Mouse (Mus musculus) brain, embryonic 18.5 days (tissue): ENCODE results near the gene Trp53tg5.

Experiments used
- DNase-seq: peaks from one replicate; pipeline ENCODE4 v3.0.0-alpha.2; 2012; ENCODE audit warnings: low read depth, low spot score

The Trp53tg5 gene

DNA sequence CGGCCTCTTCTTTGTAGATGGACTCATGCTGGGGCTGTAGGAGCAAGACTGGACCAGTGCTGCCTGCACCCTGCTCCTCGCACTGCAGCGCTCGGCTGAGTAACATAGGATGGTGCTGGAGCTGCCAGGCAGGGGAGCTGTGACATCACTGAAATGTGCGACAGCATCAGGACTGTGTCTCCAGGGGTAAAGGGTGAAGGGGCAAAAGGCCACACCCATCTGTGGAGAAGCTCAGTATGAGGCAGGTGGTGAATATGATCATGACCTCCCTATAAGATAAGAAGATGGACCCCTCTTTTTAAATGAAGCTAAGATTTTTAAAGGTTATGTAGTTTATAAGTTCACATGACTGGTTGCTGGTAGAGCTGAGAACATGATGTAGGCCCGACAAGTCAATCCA is at the start of gene Trp53tg5:
TSS of gene Trp53tg5 (minus strand) at position 101 of the 400 bp plus-strand sequence.
- no peak for DNase-seq

DNA sequence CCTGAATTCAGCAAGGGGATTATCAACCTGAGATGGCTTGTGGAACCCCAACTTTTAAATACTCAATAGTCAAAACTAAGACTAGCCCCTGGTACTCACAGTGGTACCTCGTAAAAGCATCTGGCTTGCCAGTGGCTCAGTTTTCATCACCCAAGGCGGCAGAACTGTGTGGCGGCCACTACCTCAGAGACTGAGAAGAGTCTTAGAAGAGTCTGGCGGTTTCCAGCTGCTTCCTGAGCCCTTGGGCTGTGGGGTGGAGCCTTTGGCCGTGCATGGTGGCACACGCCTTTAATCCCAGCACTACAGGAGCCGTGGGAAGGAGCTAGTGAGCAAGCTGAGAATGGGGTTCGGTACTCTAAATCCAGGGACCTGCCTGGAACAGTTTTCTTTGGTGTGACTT is 48.8 kb upstream of the Trp53tg5 start:
- no peak for DNase-seq

DNA sequence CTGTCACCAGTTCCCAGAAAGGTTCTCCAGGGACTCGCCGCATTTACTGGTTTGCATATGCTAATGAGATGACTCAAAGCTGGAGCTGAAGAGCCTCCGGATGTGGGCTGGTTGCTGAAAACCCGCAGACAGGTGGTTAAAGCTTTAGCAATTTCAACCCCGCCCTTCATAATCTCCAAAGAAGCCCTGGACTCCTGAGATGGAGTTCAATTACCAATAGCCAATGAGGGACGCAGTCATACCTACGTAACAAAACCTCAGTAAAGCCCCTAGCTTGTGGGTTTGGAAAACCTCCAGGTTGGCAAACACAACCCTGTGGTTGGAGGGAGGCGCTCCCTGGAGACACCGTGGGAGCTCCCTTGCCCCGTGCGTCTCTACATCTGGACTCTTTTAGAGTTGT is 48.3 kb upstream of the Trp53tg5 start:
- no peak for DNase-seq

DNA sequence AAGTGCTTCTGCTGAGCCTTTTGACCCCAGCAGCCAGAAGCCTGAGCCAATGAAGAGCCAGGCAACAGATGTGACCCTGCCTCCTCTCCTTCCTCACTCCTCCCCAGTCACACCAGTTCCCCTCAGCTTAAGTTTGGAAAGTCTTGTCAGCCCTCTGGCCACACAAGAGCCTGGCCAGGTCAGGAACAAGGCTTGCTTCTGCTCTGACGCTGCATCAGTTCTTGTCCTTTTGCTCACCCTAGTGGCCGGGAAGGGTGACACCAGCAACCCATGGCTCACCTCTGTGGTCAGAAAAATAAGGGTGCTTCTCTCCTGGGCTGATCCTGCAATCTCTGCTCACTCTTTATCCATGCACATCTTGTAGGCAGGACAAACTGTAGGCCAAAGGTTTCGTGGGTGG is 47.3 kb upstream of the Trp53tg5 start:
- DNase-seq, result no peak

DNA sequence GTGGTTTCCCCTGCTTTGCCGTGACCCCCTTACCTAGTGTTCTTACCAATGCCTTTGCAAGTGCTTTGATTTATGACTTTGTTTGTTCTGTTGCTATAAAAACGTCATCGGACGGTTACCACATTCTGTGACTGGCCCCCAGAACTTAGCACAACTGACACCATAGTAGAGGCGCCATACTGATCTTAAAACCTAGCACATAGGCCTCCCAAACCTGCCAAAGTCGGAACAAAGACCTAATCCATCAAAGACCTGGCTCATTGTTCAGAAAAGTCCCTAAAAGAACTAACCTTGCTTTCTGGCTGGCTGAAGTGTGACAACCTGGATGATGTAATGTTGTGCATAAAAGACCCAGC is 45.6 kb upstream of the Trp53tg5 start:
- no peak for DNase-seq

DNA sequence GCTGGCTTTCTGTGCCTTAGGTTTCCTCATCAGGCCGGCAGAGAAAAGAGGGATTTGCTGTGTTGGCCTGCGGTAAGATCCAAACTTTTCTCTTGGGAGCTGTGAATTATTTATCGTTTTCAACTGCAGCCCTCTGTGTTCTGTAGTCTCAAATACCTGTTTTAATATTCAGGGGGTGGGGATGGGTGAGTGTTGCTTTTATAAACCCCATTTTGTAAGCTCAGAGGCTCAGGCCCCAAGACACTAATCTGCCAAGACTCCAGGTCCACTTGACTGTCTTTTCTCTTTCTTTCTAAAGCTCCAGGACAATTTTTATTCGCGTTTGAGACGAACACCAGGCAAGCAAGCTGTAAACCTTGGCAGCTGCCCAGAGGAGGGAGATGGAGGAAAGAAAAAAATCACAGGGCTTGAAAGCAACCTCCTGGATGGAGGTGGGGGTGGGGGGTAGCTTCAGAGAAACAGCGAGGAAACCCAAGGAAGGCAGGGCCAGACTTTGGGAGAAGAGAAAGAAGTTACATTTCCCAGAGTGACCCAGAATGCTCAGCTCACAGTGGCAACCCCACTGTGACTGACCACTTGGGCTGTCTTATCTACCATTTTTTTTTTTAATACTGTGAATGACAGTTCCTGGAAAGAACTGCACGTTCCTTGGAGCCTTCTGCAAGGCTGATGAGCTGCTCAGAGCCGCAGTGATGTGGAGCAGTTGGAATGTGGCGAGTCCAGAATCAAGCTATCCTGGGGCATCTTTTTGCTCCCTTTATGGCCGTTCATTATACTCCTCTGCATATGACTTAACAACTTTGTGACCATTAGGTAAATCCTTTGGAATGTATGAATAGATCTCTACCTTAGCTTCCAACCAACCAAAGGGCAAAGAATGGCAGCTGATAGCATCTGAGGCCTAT is 45.0 kb upstream of the Trp53tg5 start:
- DNase-seq, result no peak

DNA sequence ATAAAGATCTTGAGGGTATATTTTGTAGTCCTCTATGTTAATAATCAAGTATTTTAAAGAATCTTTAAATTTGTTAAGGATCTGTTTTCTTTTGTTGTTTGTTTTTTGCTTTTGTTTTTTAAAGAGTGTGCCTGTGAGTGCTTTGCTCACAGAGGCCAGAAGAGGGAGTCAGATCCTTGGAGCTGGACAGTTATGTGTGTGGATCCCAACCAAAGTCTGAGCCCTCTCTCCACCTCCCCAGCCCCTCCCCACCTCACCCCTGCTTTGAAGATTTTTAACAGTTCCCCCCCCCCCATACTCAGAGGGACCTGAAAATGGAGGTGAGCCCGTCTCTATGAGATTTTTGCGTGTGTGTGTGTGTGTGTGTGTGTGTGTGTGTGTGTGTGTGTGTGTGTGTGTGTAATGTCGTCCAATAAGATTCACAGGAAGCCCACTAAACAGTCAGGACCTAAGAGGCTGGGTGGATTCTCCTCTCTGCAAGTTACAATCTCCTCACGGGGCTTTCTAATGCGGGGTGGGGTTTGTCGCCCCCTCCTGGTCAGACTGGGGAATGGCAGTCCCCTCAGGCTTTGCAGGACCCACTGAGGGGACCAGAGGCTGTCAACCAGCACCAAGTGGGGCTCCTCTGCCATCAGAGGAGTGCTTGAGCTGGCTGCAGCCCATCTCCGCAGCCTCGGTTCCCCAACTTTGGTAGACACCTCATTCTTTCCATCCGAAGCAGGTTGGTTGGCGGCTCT is 44.1 kb upstream of the Trp53tg5 start:
- DNase-seq, result no peak

DNA sequence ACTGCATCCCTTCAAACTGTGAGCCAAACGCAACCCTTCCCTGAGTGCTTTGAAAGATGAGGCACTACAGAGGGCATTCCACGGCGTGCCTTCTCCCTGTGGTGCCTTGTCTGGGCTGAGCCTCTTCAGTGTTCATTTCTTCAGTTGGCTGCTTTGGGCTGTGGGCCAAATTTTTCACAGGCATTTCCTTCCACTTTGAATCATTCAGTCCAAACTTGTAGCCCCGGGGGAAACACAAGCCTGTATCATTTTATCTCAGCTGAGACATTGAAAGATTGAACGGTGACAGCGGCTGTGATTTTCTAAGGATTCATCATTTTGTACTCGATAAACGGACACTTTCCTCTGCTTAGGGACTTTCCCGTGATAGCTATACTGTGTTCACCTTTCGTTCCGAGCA is 43.1 kb upstream of the Trp53tg5 start:
- no peak for DNase-seq

DNA sequence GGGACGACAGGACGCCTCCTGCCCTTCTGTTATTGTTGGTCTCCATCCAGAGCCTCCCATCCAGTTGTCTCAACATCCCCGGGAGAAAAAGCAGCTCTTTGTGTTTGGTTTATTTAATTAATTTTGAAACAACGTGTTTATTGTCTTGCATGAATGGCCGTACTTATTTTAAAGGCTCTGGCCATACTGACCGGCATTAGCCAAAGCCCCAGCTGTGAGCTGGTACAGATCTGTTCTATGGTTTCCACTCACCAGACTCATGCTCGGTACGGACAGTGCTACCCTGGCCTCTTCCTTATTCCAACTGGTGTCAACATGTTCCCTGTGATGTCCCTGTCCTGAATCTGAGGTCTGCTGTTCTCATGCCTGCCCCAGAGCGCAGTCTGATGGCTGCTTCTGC is 42.4 kb upstream of the Trp53tg5 start:
- DNase-seq, result no peak

DNA sequence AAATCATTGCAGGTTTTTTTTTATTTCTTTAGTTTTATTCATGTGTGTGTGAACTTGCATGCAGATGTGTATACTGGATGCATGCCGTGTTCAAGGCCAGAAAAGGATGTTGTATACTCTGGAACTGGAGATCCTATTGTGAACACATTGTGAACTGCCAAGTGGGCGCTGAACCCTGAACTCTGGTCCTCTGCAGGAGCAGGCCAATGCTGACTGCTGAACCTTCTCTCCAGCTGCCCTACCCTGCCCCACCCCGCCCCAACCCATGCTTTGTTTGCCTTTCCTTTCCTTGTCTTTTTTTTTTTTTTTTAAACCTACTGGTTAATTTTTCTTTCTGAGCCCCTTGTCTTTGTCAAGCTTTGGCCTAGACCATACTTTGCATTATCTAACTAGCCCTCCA is 41.4 kb upstream of the Trp53tg5 start:
- no peak for DNase-seq

DNA sequence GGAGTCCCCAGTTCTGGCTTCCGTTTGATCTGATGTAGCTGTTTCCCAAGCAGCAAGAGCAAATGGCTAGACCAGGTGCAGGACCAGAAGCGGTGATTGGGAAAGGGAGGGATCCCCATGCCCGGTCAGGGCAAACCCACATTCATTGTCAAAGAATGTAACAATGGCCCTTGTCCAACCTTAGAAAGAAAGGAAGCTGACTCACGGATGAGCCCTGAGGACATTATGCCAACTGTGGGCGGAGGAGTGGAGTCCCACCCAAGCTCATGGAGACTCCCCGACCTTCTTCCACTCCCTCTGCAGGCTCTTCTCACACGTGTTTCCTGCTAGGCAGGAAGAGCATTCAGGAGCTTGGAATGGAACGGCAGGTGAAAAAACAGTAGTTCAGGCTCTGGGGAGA is 39.9 kb upstream of the Trp53tg5 start:
- no peak for DNase-seq

DNA sequence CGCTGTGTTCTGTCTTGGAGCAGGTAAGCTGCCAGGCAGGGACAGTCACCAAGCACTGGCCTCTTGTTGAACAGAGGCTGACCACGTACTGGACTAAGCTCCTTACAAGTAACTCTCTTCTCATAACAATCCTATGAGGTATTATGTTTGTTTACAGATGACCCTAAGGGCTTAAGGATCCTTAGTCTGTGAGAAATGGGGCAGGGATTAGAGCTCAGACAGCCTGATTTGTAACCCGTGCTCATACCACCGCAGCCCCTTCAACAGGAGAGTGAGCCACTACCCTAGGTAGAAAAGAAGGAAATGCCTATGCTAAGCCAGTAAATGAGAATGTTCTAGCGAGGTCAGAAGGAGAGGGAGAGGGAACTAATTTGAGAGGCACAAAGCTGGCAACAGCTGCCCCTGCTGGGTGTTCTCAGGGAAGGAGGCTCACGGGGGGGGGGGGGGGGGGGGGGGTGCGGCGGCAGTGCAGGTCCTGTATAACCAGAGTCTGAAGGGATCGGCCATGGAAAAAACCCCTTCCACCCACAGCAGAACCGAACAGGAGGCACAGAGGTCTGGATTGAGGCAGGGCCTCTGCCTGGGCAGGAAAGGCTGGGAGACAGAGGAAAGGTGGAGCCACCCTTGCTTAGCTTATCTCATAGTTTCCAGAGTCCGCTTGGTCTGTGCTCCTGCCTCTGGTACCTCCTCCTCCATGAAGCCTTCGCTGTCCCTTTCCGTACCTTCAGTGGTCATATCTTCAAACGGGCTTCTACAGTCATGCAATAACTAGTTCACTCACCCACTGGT is 38.8 kb upstream of the Trp53tg5 start:
- DNase-seq, result no peak

DNA sequence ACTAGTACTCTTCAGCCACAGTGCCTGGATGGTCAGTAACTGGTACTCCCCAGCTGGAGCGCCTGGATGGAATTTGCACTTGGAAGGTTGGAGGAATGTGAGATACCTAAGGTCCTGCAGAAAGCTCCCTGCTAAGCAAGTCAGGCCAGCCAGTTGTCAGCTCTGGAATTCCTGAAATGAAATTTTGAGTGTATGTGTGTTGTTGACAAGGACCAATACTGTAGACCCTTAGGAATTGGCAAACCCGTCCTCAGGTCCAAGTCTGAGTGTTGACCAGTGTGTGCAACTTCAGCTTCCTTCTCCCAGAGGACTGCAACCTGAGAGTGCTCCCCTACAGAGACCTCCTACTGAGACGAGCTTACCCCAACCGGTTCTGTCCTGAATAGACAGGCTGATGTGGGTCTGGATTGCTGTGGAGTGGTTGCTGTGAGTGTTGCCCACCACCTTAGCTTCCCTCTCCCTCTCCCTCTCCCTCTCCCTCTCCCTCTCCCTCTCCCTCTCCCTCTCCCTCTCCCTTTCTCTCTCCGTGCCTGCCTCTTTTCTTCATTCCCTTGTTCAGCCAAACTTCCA is 37.2 kb upstream of the Trp53tg5 start:
- DNase-seq, result no peak

DNA sequence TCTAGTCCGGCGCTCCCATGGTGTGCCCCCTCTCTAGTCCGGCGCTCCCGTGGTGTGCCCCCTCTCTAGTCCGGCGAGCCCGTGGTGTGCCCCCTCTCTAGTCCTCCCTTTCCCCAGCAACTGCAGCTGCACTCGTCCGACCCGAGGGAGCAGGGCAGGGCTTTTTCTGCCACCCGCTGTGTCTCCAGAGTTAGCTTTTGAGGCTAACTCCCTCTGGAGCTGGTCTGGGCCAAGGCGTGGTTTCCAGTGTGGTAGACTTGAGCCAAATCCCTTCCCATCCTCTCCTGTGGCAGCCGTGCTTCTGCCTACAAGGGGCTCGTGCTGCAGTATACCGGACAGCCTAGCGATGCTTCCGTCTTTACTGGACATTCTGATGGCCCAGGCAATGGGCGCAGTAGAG is 34.3 kb upstream of the Trp53tg5 start:
- no peak for DNase-seq

DNA sequence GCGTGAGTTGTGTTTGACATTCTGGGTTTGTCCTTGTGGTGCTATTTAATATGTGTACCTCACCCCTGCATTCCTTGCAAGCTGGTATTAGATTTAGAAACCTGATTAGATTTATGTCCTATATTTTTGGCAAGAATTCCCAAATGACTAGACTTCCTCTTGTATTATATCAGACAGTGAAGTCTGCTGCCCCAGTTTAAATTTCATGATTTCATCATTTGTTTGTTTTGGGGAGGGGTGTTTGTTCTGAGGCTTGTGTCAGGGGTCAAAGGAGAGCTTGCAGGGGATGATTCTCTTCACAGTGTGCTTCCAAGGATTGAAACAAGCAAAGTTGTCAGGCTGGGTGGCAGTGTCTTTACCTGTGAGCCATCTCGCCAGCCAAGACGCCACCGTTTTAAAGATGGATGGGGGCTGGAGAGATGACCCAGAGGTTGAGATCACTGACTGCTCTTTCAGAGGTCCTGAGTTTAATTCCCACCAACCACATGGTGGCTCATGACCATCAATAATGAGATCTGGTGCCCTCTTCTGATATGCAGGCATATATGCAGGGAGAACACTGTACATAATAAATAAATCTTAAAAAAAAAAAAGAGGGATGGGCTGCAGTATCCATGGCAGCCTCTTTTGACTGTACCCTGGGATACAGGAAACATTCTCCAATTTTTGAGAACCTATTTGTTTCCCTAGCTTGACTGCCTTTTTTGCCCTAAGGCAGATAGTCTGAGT is 32.3 kb upstream of the Trp53tg5 start:
- no peak for DNase-seq

DNA sequence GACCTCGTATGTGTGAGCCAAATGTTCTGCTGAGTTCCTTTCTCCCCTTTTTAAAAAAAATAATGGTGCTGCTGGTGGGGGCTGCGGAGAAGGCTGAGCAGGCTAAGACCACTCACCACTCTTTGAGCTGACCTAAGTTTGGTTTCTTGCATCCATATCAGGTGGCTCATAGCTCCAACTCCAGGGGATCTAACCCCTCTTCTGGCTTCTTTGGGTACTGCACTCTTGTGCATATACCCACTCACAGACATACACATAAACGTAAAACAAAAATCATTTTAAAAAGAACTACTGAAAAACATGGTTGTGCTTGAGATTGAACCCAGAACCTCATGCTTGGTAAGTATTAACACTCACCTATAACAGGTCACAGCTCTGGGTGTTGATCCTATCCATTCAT is 31.4 kb upstream of the Trp53tg5 start:
- DNase-seq, result no peak

DNA sequence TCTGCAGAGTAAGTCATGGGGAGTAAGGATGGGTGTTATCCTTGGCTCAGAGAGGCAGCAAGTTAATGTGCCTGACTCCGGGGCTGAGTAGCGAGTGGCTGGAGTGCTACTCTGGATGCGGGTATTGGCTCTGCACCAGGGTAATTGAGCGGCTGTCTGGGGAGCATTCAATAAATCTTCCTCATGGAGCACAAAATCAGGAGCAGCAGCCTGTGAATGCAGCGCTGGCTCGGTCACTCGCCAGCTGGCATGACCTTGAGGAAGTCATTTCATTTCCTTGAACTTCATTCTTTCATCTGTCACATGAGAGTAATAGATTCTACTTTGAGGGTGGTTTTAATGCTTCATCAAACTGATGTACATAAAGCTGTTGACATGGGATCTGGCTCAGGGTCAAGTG is 27.0 kb upstream of the Trp53tg5 start:
- no peak for DNase-seq

DNA sequence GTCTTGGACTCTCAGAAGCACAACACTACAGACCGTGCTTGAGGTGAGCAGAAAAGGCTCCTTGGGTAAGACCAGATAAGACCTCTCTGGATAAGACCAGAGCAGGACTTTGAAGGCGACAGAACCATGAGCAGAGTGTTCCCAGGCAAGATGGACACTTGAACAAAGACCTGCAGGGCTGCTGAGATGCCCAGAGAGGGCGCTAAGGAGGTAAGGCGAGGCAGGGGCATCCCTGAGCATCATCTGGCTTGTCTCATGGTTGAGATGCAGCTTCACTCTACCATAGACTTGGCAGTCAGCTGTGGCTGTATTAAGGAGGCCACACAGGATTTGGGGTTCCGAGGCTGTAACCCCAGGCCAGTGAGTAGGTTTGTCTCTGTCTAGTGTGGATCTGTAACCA is 25.8 kb upstream of the Trp53tg5 start:
- no peak for DNase-seq

DNA sequence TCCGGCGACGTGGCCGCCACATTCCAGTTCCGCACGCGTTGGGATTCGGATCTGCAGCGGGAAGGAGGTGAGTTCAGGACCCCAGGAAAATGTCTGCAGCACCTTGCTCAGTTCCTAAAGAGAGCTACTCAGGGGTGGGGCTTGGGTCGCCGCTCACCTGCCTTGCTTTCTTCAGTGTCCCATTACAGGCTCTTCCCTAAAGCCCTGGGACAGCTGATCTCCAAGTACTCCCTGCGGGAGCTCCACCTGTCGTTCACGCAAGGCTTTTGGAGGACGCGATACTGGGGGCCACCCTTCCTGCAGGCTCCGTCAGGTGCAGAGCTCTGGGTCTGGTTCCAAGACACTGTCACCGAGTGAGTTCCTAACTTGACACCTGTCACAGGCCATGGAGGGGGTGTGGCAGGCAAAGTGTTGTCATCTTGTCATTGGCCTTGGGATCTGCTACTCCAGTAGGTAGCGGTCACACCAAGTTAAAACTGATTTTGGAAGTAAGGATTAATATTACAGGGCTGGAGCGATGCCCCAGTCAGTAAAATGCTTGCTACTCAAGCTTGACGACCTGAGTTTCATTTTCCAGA is 24.3 kb upstream of the Trp53tg5 start:
- no peak for DNase-seq

DNA sequence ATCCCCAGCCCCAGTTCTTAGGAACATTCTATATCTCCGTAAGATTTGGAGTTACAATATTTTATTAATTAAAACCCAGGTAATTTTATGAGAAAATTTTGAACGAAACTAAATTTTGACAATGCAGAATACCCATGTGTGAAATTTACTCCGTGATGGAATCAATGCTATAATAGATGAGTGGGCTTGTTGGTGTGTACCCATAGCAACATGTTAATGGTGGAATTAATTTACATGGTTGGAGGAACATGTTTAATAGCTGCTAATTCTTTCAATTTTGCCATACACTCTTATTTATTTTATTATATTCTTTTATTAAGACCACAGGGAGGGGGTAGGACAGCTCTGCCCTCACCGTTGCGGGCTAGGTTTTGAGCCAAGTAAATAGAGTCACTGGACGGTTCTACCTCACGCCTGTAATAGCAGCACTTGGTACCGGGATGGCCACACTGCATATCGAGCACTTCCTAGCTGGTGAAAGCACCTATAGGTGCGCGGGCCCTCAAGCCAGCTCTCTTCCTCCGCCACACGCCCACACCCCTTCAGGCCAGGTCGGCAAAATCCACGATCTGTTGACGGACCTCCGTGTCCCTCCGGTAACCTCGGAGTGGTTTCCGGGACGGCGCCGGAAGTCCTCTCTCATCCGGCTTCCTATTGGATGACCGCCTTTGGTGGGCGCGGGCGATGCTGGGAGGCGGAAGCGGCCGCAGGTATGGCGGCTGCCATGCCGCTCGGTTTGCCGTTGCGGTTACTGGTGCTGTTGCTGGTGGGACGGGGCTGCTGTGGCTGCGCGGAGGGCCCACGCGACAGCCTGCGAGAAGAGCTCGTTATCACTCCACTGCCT is 23.5 kb upstream of the Trp53tg5 start, which contains the start of gene Pigt:
TSS of gene Pigt (plus strand) at position 674 of the 844 bp plus-strand sequence.
- DNase-seq, result peak; percentile 80
